Mouse (Mus musculus) natural killer cell, adult 2 months (primary cell): ENCODE measurements at regions not wholly inside any gene's neighbourhood (a gene's known extent, or its start where the extent isn't known, plus 50 kb on each side); places are given as distances from the start of the nearest gene placed in this dataset.

ENCODE experiments used
- DNase-seq, 2 experiments: peaks; one replicate each; pipeline ENCODE4 v3.0.0; 2022; ENCODE audit warnings: low spot score in 2 of 2

DNA sequence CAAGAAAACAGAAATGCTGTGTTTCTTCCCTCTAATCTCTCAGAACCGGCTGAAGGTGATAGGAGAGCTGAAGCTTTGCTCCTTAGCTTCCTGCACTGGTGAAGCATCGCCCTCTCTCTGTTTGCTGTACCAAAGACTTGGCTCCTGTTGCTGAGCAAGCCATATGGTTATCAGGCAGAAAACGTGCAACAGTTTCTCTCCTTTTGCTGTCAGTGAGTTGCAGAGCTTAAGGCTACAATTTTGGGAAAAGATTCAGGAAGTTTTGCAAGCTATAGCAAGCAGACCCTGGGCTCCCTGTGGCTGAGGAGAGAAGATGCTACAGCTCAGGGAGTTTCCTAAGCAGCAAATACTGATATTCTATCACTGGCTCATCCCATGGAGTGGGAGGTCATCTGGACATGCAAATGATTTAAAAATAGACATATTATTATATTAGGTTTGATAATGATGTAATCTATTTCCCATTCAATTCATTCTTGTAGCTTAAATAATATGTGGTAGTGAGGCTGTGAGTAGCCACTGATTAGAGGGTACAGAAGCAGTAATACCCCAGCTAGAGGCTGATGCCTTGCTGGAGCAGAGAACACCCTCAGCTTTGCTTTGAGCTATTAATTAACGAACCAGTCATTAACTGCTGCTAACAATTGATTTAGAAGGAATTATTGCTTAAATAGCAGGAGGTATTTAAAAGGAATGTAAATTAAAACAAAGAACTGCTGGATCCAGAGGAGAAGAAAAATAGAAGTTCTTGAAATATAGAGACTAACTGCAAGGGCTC is 240.1 kb upstream of the Emcn start:
- DNase-seq, result no peak

GRCm38 (mm10) chr3:137105930-137106329 is 234.9 kb upstream of the Emcn start:
- DNase-seq, result no peak

- no peak for DNase-seq
These were observed 232.7 kb upstream of the Emcn start for GRCm38 (mm10) chr3:137108197-137108596.

DNA sequence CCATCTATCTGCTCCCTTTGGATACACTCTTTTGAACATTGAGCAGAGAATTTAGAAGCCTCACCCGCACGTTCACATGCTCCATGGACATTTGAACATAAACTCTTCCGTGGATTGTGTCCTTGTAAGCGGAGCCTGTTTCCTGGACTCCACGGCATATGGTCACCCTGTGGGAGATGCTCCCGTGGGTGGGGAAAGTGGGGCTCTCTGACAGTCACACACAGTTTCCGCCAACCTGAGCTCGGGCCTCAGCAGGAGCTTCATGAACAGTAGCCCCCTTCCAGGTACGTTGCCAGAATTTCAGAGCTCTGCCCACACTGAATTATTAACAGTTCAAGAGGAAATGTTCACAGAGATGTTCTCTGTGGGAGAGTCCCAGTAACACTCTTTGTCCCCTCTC is 231.1 kb upstream of the Emcn start:
- DNase-seq, result no peak

- no peak for DNase-seq
These were observed 230.4 kb upstream of the Emcn start for GRCm38 (mm10) chr3:137110485-137110884.

GRCm38 (mm10) chr3:137129967-137130366 is 210.9 kb upstream of the Emcn start:
- DNase-seq, result no peak

DNA sequence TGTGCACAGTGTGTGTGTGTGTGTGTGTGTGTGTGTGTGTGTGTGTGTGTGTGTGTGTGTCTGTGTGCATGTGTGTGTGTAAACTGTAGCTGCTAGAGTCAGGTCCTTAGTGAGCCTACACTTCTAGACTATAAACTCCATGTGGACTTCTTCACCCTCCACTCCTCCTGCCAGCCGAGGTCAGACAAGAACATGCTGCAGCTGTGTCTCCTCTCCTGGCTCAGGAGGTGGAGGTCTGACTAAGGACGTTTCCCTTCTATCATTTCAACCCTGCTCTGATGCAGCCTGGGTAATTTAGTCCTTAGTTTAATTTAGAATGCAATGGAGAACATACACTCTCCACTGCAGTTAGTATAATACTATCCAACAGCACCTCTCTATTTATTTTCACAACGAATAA is 198.8 kb upstream of the Emcn start:
- DNase-seq, result no peak

- DNase-seq, result no peak
These were observed 194.8 kb upstream of the Emcn start for GRCm38 (mm10) chr3:137146062-137146461.

DNA sequence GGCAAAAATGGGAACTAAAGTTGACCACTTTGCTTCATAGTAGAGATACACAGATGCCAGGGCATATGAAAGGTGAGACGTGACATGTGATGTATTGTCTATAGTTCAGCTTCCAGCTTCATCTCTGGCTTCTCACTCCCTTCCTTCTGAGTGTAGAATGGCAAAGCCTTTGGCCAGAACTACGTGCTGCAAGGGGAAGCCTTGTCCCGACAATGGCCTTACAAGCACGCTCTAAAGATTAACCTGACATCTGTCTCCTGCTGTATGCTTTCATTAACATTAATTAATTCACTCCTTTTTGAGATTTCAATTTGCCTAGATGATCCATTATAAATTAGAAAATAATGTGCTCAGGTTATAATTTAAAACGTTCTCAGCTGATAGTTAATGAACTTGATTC is 193.5 kb upstream of the Emcn start:
- no peak for DNase-seq

GRCm38 (mm10) chr3:137150414-137151010 is 190.4 kb upstream of the Emcn start:
- no peak for DNase-seq

DNA sequence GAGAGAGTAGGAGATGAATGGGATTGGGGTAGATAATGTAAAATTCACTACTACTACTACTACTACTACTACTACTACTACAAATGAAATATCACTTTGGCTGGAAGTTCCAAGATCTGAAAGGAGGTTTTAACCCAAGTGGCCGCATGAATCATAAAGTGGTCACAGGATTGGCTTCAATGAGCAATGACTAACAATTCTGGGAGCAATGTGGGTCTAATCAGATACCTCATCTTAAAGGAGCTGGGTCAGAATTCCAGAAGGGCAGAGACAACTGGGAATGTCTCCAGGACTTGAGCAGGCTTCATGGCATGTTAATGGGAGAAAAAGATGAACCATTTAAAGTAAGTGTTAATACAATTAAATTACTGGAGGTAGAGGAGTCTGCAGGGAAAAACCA is 189.4 kb upstream of the Emcn start:
- no peak for DNase-seq

DNA sequence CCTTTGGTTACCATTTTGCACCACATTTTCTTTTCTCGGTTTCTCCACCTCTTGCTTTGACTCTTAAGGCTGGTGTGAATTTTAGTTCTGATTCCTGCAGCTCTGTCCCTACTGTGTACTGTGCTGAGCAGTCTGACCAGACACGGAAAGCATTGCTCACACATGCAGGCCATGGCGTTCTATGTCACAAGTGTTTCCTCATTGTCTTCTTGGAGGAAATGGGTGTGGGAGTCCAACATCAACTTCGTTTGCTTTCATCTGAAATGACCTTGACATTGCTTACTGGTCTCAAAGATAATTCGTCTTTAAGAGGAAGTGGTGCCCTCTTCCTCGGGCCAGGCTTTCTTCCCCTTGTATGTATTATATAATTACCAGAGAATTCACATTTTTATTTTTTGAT is 187.6 kb upstream of the Emcn start:
- DNase-seq, result no peak

GRCm38 (mm10) chr3:137154200-137155042 is 186.4 kb upstream of the Emcn start:
- no peak for DNase-seq

DNA sequence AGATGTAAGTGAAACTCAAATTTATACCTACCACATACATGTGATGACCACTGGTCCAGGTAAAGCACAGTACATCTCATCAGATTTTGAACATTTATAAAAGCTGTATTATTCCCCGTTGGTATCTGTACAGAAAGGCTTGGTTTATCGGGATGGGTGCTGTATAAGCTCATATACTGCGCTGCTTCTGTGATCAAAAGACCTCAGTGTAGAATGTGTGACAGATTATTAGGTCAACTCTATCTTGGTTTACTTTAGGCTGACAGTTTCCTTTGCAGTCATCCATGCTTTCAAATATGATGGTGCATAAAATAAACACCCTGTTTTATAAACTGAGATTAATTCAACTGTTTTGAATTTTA is 185.8 kb upstream of the Emcn start:
- no peak for DNase-seq

- no peak for DNase-seq
These were observed 184.5 kb upstream of the Emcn start for GRCm38 (mm10) chr3:137156250-137156975.

DNA sequence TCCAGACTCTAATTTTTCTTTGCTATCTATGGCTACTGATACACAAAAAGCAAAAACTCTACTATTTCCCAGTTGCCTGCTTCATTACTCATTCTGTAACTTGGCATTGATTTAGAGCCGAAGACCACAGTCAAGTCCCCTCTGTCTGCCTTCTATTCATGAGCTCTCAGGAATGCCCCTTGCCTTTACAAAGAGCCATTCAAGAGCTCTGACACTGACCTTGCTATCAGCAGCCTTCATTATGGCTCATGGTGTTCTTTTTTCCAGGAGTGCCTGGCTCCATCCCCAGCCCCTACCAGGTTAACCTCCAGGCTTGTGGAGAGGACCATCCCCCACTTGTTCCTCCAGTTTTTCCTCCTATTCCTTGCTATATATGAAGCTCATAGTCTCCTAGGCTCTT is 151.8 kb upstream of the Emcn start:
- DNase-seq, result no peak

- DNase-seq, result no peak
These were observed 150.4 kb upstream of the Emcn start for GRCm38 (mm10) chr3:137190489-137190888.

DNA sequence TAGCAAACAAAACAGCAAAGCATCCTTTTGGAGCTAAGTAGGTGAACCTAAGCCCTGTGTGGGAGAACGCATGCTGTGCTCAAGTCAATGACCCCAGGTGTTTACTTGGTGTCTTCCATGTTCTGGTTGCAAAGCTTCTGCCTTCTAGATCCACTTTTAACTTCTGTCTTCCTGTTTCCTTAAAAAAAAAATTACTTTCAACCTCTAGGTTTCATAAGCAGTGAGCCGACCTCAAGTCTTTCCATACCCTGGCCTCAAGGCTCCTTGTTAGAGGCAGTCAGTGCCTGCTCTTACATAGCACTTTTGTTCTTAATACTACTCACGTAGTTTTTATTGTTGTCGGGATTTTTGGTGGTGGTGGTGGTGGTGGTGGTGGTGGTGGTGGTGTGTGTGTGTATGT is 149.9 kb upstream of the Emcn start:
- no peak for DNase-seq

GRCm38 (mm10) chr3:137193873-137194272 is 147.0 kb upstream of the Emcn start:
- no peak for DNase-seq

GRCm38 (mm10) chr3:137211667-137212066 is 129.2 kb upstream of the Emcn start:
- DNase-seq, result no peak

DNA sequence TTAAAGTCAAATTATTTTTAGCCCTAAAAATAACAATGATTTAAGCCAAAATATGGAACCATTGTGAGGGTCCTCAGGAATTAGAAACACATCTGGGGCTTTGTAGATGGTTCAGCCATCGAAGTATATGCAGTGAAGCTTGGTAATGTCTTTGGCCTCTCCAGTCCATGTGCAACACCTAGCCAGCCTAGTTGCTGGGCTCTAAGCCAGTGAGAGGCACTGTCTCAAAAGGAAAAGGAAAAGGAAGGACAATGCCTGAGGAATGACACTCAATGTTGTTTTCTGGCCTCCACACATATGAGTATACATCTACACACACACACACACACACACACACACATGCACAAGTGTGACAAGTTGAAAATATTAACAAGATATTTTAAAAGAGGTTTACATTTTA is 124.8 kb upstream of the Emcn start:
- no peak for DNase-seq

DNA sequence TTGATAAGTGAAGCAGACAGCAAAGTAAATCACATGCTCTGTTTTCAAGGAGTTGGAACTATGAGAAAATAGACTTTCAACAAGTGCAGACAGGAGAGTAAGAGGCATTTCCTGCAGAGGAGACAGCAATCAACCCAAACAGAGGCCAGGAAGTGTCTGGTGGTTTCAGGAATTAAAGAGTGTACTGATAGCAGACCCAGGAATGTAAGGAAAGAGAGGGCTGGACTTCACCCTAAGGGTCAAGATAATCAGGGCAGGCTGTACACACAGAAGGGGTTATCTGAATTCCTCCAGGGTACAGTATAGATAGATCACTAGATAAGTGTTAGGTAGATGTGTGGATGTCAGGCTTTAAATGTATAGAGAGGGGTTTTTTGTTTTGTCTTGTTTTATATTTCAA is 123.6 kb upstream of the Emcn start:
- no peak for DNase-seq
